Mouse (Mus musculus) kidney, embryonic 14.5 days (tissue): ENCODE results near the gene Gm10337. TPM values are rescaled to one million over a fixed set of nuclear protein-coding genes. Genes with fewer than 3 reads are reported as not detected.

Experiments
- ATAC-seq: fragments of 200-750 bp; cut with Nextera tagmentation; 2 replicates; pipeline ENCODE4 v1.8.0; 2017; ENCODE audit warnings: moderate number of reproducible peaks, mild to moderate bottlenecking, moderate TSS enrichment, moderate library complexity; ENCODE audit not compliant: low FRiP score, low TSS enrichment
- H3K27ac ChIP-seq: fragments of 300-500 bp; sonication (generic); 2 replicates; pipeline ENCODE4 v1.5.1; 2014; ENCODE audit warnings: low read depth, mild to moderate bottlenecking, low read length, moderate library complexity, mixed read lengths
- H3K27me3 ChIP-seq: fragments of 300-500 bp; sonication (generic); 2 replicates; pipeline ENCODE4 v1.6.1; 2014; ENCODE audit warnings: mild to moderate bottlenecking, low read length; ENCODE audit not compliant: control insufficient read depth, insufficient read depth
- H3K36me3 ChIP-seq: fragments of 300-500 bp; sonication (generic); 2 replicates; pipeline ENCODE4 v1.6.1; 2014; ENCODE audit warnings: low read length, mixed read lengths; ENCODE audit not compliant: control insufficient read depth, insufficient read depth
- H3K4me1 ChIP-seq: fragments of 300-500 bp; sonication (generic); 2 replicates; pipeline ENCODE4 v1.6.1; 2014; ENCODE audit warnings: low read length, mixed read lengths; ENCODE audit not compliant: control insufficient read depth, insufficient read depth
- H3K4me2 ChIP-seq: fragments of 300-500 bp; sonication (generic); replicated peaks from 2 replicates; pipeline ENCODE4 v1.6.1; 2014; ENCODE audit warnings: low read depth, mild to moderate bottlenecking, low read length
- H3K4me3 ChIP-seq: fragments of 300-500 bp; sonication (generic); 2 replicates; pipeline ENCODE4 v1.5.1; 2014; ENCODE audit warnings: mild to moderate bottlenecking, low read length
- H3K9ac ChIP-seq: fragments of 300-500 bp; sonication (generic); 2 replicates; pipeline ENCODE4 v1.6.1; 2014; ENCODE audit warnings: low read depth, mild to moderate bottlenecking, low read length, moderate library complexity
- H3K9me3 ChIP-seq: fragments of 300-500 bp; sonication (generic); 2 replicates; pipeline ENCODE4 v1.6.1; 2016; ENCODE audit warnings: low read length; ENCODE audit not compliant: control insufficient read depth
- WGBS: fragments of 180-500 bp; shearing (Covaris S2); extraction: QIAGEN DNeasy Blood & Tissue Kit; methylation state at CpG from one replicate; pipeline ENCODE4 v1.1.7; 2014; 5-methylcytosine and 5-hydroxymethylcytosine counted together
- polyA plus RNA-seq: library from polyadenylated mRNA; unstranded; fragments of >200 nt; fragmentation: Nextera tagmentation; extraction: Ambion mirVana; gene quantifications from 2 replicates; pipeline ENCODE4 v1.2.1, GENCODE M21; 2014

Gene Gm10337
- polyA plus RNA-seq, 1 experiment from 2014 or later: not detected

DNA sequence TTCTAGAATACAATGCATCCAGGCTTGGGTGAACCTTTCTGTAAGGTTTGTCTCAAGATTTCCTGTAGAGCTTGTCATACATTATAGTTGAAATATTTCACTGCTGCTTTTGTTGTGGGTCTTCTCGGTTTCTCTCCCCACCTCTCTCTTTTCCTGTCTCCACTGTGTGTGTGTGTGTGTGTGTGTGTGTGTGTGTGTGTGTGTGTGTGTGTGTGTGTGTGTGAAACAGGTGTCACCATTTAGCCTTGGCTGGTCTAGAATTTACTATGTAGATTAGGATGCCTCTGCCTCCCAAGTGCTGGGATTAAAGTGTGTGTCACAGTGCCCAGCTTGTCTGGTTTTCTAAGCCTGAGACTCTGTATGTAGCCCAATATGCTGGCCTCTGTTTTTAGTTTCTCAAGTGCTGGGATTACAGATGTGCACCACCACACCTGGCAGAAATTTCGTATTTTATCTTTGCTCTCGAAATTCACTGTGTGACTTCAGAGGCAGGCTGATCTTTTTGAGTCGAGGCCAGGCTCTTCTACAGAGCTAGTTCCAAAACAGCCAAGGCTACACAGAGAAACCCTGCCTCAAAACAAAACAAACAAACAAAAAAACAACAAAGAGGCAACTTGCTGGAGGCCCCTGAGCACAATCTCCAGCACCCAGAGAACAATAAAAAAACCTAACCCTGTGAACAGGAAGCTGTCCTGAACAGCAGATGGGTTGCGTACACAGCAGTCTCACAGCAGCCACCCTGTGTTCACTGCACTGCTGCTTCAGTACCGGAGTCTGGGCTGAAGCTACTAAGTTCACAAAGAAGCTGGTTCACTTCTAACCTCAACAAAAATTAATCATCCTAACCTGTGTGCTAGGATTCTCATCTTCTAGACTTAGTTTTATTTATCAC, 22.8 kb downstream of the Gm10337 start:
- no peak for ATAC-seq
- Histone ChIP-seq H3K9ac (no peak overlapping the region), H3K27me3 (no peaks in the 10 kb centered on the region), H3K9me3 (no peaks in the 10 kb centered on the region), H3K4me3 (no peak overlapping the region), H3K36me3 (peaks cover 64% of the 10 kb centered on the region), H3K4me1 (no peaks in the 10 kb centered on the region), H3K27ac (no peak overlapping the region), H3K4me2 (no peak overlapping the region)
- 78% methylated on average over 6 of the region's 6 CpGs for WGBS

DNA sequence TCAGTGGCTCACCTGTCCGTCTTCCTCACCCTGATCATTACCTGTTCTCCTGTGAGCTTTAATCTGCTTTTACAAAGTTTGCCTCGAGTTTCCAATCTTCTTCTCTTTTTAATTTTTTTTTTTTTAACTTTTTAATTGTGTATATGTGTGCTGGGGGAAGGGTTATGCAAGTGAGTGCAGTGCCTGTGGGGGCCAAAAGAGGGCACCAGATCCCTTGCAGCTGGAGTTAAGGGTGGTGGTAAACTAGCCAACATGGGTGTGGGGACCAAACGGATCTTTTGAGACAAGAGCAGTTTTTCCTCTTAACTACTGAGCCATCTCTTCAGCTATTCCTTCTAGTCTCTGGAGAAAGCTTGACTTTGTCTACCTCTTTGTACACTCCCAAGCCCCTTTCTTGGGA, 24.4 kb downstream of the Gm10337 start:
- Histone ChIP-seq H3K4me2 (no peak overlapping the region), H3K27me3 (no peaks in the 10 kb centered on the region), H3K4me1 (no peaks in the 10 kb centered on the region), H3K9ac (no peak overlapping the region), H3K27ac (no peak overlapping the region), H3K36me3 (peaks cover 65% of the 10 kb centered on the region), H3K9me3 (no peaks in the 10 kb centered on the region), H3K4me3 (no peak overlapping the region)
- no peak for ATAC-seq
- 75% methylated on average over 3 of the region's 3 CpGs for WGBS

DNA sequence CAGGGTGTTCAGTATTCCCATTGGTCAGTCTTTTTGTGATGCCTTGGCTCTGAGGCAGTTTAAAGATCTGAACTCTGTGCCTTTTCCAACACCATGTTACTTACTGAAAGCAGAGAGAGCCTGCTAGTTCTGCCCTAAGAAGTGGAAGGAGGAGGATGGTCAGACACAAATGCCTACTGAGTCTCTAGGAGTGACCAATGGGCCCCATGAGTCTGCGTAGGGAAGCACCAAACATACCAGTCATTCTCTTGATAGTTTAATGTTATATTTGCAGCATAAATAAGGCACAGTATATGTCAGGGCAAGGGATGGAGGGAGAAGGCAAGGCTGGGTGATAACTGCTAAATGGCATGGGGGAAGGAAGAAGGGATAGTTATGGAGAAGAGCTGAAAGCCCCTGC, 24.9 kb downstream of the Gm10337 start:
- H3K4me3 ChIP-seq: no peak overlapping the region
- H3K4me2 ChIP-seq: no peak overlapping the region
- 97% methylated on average over 1 of the region's 1 CpGs for WGBS
- H3K36me3 ChIP-seq: peaks cover 69% of the 10 kb centered on the region
- H3K27me3 ChIP-seq: no peaks in the 10 kb centered on the region
- H3K9ac ChIP-seq: no peak overlapping the region
- no peak for ATAC-seq
- H3K27ac ChIP-seq: no peak overlapping the region
- H3K4me1 ChIP-seq: no peaks in the 10 kb centered on the region
- no peaks in the 10 kb centered on the region for H3K9me3 ChIP-seq

GRCm38 (mm10) chr15:102530566-102530965, 27.0 kb downstream of the Gm10337 start:
- Histone ChIP-seq H3K4me3 (no peak overlapping the region), H3K27ac (no peak overlapping the region), H3K4me2 (no peak overlapping the region), H3K27me3 (no peaks in the 10 kb centered on the region), H3K4me1 (no peaks in the 10 kb centered on the region), H3K9ac (no peak overlapping the region), H3K9me3 (no peaks in the 10 kb centered on the region), H3K36me3 (peaks cover 69% of the 10 kb centered on the region)
- no peak for ATAC-seq
- 79% methylated on average over 4 of the region's 4 CpGs for WGBS

- Histone ChIP-seq H3K4me1 (no peaks in the 10 kb centered on the region), H3K4me2 (no peak overlapping the region), H3K9ac (no peak overlapping the region), H3K4me3 (no peak overlapping the region), H3K27me3 (no peaks in the 10 kb centered on the region), H3K36me3 (peaks cover 75% of the 10 kb centered on the region), H3K9me3 (no peaks in the 10 kb centered on the region), H3K27ac (no peak overlapping the region)
- 55% methylated on average over 4 of the region's 4 CpGs for WGBS
- ATAC-seq: no peak
These were observed 28.1 kb downstream of the Gm10337 start for GRCm38 (mm10) chr15:102531586-102531985.

GRCm38 (mm10) chr15:102532106-102532900, 28.8 kb downstream of the Gm10337 start:
- no peaks in the 10 kb centered on the region for H3K27me3 ChIP-seq
- no peak overlapping the region for H3K9ac ChIP-seq
- no peak overlapping the region for H3K27ac ChIP-seq
- WGBS: 90% methylated on average over 3 of the region's 3 CpGs
- H3K4me1 ChIP-seq: no peaks in the 10 kb centered on the region
- H3K36me3 ChIP-seq: peaks cover 80% of the 10 kb centered on the region
- no peaks in the 10 kb centered on the region for H3K9me3 ChIP-seq
- no peak overlapping the region for H3K4me2 ChIP-seq
- ATAC-seq: no peak
- H3K4me3 ChIP-seq: no peak overlapping the region

GRCm38 (mm10) chr15:102533926-102534325, 30.4 kb downstream of the Gm10337 start:
- Histone ChIP-seq H3K27me3 (no peaks in the 10 kb centered on the region), H3K9ac (no peak overlapping the region), H3K36me3 (peaks cover 73% of the 10 kb centered on the region), H3K9me3 (no peaks in the 10 kb centered on the region), H3K4me2 (no peak overlapping the region), H3K4me3 (no peak overlapping the region), H3K27ac (no peak overlapping the region), H3K4me1 (no peaks in the 10 kb centered on the region)
- ATAC-seq: no peak
- 91% methylated on average over 7 of the region's 7 CpGs for WGBS

DNA sequence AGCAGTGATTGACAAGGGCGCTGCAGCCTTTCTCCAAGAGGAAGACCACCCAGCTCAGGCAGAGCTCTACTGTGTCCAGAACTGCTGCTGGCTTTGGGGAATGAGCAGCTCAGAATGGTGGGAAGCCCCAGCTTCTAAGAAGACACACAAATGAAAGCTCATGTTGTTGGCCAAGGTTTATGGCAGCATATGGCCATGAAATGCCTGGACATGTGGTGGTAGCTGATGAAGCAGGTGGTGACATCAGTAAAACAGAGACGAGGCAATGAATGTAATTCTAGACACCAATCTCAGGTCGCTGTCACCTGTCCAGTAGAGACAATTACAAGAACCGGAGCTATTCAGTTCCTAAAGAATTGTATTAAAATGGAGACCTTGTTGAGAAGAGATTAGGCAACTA, 41.3 kb downstream of the Gm10337 start:
- H3K4me3 ChIP-seq: no peak overlapping the region
- H3K9me3 ChIP-seq: no peaks in the 10 kb centered on the region
- no peaks in the 10 kb centered on the region for H3K4me1 ChIP-seq
- no peaks in the 10 kb centered on the region for H3K27me3 ChIP-seq
- no peak for ATAC-seq
- H3K9ac ChIP-seq: no peak overlapping the region
- WGBS: 91% methylated on average over 4 of the region's 4 CpGs
- peaks cover 52% of the 10 kb centered on the region for H3K36me3 ChIP-seq
- no peak overlapping the region for H3K27ac ChIP-seq
- H3K4me2 ChIP-seq: no peak overlapping the region

GRCm38 (mm10) chr15:102546246-102546645, 42.7 kb downstream of the Gm10337 start:
- WGBS: 90% methylated on average over 3 of the region's 3 CpGs
- Histone ChIP-seq H3K9ac (no peak overlapping the region), H3K4me1 (no peaks in the 10 kb centered on the region), H3K4me3 (no peak overlapping the region), H3K4me2 (no peak overlapping the region), H3K27ac (no peak overlapping the region), H3K27me3 (no peaks in the 10 kb centered on the region), H3K9me3 (no peaks in the 10 kb centered on the region), H3K36me3 (peaks cover 42% of the 10 kb centered on the region)
- no peak for ATAC-seq
